Mouse (Mus musculus): ENCODE results near the gene Smarcc2.
A peak's percentile ranks its signal among the peaks of the same experiment; 100 is the strongest.
"Not testable (repeated sequence)": the region's sequence is repeated elsewhere in the genome, so short reads cannot be mapped to it uniquely, and the experiment has no call there.

Gene Smarcc2

GRCm38 (mm10) chr10:128441324-128442119 lies 17.5 kb upstream of the Smarcc2 start:
- DNase-seq (ENCODE audit: low spot score in 2 of 2) = no peak

GRCm38 (mm10) chr10:128442718-128443117 lies 16.3 kb upstream of the Smarcc2 start:
- no peak for DNase-seq (ENCODE audit: low spot score in 2 of 2)

- no peak for DNase-seq (ENCODE audit: low spot score in 2 of 2)
Measured at GRCm38 (mm10) chr10:128444354-128444753, 14.7 kb upstream of the Smarcc2 start.

GRCm38 (mm10) chr10:128445407-128445806 lies 13.6 kb upstream of the Smarcc2 start:
- no peak for DNase-seq (ENCODE audit: low spot score in 2 of 2)

GRCm38 (mm10) chr10:128451014-128451413 lies 8.0 kb upstream of the Smarcc2 start:
- DNase-seq (ENCODE audit: low spot score in 2 of 2) = no peak

- no peak for DNase-seq (ENCODE audit: low spot score in 2 of 2)
Measured at GRCm38 (mm10) chr10:128454471-128454870, 4.6 kb upstream of the Smarcc2 start.

- DNase-seq (ENCODE audit: low spot score in 2 of 2) = peak; percentile 46 to 48
Measured at GRCm38 (mm10) chr10:128455280-128455679, 3.8 kb upstream of the Smarcc2 start.

GRCm38 (mm10) chr10:128457676-128458075 lies 1.4 kb upstream of the Smarcc2 start:
- no peak for DNase-seq (ENCODE audit: low spot score in 2 of 2)

GRCm38 (mm10) chr10:128458348-128458718 lies 715 bp upstream of the Smarcc2 start:
- peak in 1 of 2 experiments; percentile 89 for DNase-seq (ENCODE audit: low spot score in 2 of 2)

- peak in 1 of 2 experiments; percentile 36 for DNase-seq (ENCODE audit: low spot score in 2 of 2)
Measured at GRCm38 (mm10) chr10:128459409-128460269, 591 bp downstream of the Smarcc2 start.

- DNase-seq (ENCODE audit: low spot score in 2 of 2) = no peak
Measured at GRCm38 (mm10) chr10:128460270-128460630, 1.2 kb downstream of the Smarcc2 start.

GRCm38 (mm10) chr10:128474366-128474765 lies 15.3 kb downstream of the Smarcc2 start:
- DNase-seq (ENCODE audit: low spot score in 2 of 2) = no peak

GRCm38 (mm10) chr10:128486370-128486769 lies 27.3 kb downstream of the Smarcc2 start:
- DNase-seq (ENCODE audit: low spot score in 2 of 2) = no peak

GRCm38 (mm10) chr10:128487861-128488712 lies 29.0 kb downstream of the Smarcc2 start:
- DNase-seq (ENCODE audit: low spot score in 2 of 2) = no peak

- no peak for DNase-seq (ENCODE audit: low spot score in 2 of 2)
Measured at GRCm38 (mm10) chr10:128488776-128489175, 29.7 kb downstream of the Smarcc2 start.

GRCm38 (mm10) chr10:128489380-128489779 lies 30.3 kb downstream of the Smarcc2 start:
- no peak for DNase-seq (ENCODE audit: low spot score in 2 of 2)

- DNase-seq (ENCODE audit: low spot score in 2 of 2) = no peak
Measured at GRCm38 (mm10) chr10:128489785-128490184, 30.7 kb downstream of the Smarcc2 start.

GRCm38 (mm10) chr10:128490232-128490631 lies 31.2 kb downstream of the Smarcc2 start:
- no peak for DNase-seq (ENCODE audit: low spot score in 2 of 2)

- DNase-seq (ENCODE audit: low spot score in 2 of 2) = no peak
Measured at GRCm38 (mm10) chr10:128490912-128491311, 31.9 kb downstream of the Smarcc2 start.

GRCm38 (mm10) chr10:128491495-128491894 lies 32.4 kb downstream of the Smarcc2 start:
- DNase-seq (ENCODE audit: low spot score in 2 of 2) = no peak

- DNase-seq (ENCODE audit: low spot score in 2 of 2) = not testable (repeated sequence)
Measured at GRCm38 (mm10) chr10:128492051-128492450, 33.0 kb downstream of the Smarcc2 start.
